Mouse (Mus musculus): ENCODE measurements around the gene Pln. TPM values are rescaled to one million over a fixed set of nuclear protein-coding genes. Genes with fewer than 3 reads are reported as not detected.

Gene Pln
- polyA plus RNA-seq, 1 experiment from 2014 or later: 2.1 TPM

Other genes with a start within 250 kb of the Pln start
- gene Cep85l, start 42.3 kb downstream of the Pln start, polyA plus RNA-seq (2014; fragmentation: Nextera tagmentation; extraction: Ambion mirVana): 6.4 and 11.6 TPM in 2 replicates